Mouse (Mus musculus) c-Kit-positive CD71-positive TER-119-positive erythroid progenitor cells, embryonic 14.5 days (primary cell): ENCODE measurements around the gene Pcbd2.
"Not testable (repeated sequence)": the region's sequence is repeated elsewhere in the genome, so short reads cannot be mapped to it uniquely, and the experiment has no call there.

Source experiments
- DNase-seq: peaks from one replicate; pipeline ENCODE4 v3.0.0-alpha.2; 2013; ENCODE audit warnings: low spot score

The Pcbd2 gene

GRCm38 (mm10) chr13:55727120-55727838 is at the start of gene Pcbd2:
Gene Pcbd2 (plus strand): TSS chr13:55727368.
- peak; percentile 77 for DNase-seq

- DNase-seq, result no peak
Observed at GRCm38 (mm10) chr13:55682201-55682600, 45.0 kb upstream of the Pcbd2 start.

GRCm38 (mm10) chr13:55683581-55683980 is 43.6 kb upstream of the Pcbd2 start:
- DNase-seq, result no peak

- DNase-seq, result no peak
Observed at GRCm38 (mm10) chr13:55686107-55686633, 41.0 kb upstream of the Pcbd2 start.

GRCm38 (mm10) chr13:55687927-55688602 is 39.1 kb upstream of the Pcbd2 start:
- DNase-seq, result no peak

GRCm38 (mm10) chr13:55692535-55693242 is 34.5 kb upstream of the Pcbd2 start, which contains the start of gene B230219D22Rik:
Gene B230219D22Rik (plus strand): TSS chr13:55693124.
- DNase-seq, result peak; percentile 88

GRCm38 (mm10) chr13:55693243-55693721 is 33.9 kb upstream of the Pcbd2 start:
- no peak for DNase-seq

GRCm38 (mm10) chr13:55694110-55694509 is 33.1 kb upstream of the Pcbd2 start:
- DNase-seq, result no peak

GRCm38 (mm10) chr13:55695989-55696388 is 31.2 kb upstream of the Pcbd2 start:
- not testable (repeated sequence) for DNase-seq

GRCm38 (mm10) chr13:55704301-55704700 is 22.9 kb upstream of the Pcbd2 start:
- no peak for DNase-seq

- no peak for DNase-seq
Observed at GRCm38 (mm10) chr13:55712846-55713245, 14.3 kb upstream of the Pcbd2 start.

GRCm38 (mm10) chr13:55714501-55715166 is 12.5 kb upstream of the Pcbd2 start, which contains the start of gene Txndc15:
Gene Txndc15 (plus strand): TSS chr13:55714650.
- peak; percentile 77 for DNase-seq

- no peak for DNase-seq
Observed at GRCm38 (mm10) chr13:55715167-55715512, 12.0 kb upstream of the Pcbd2 start.

GRCm38 (mm10) chr13:55715908-55716510 is 11.2 kb upstream of the Pcbd2 start:
- DNase-seq, result no peak

GRCm38 (mm10) chr13:55721516-55721915 is 5.7 kb upstream of the Pcbd2 start:
- DNase-seq, result no peak

- DNase-seq, result no peak
Observed at GRCm38 (mm10) chr13:55721995-55722394, 5.2 kb upstream of the Pcbd2 start.

GRCm38 (mm10) chr13:55726598-55727119 is 509 bp upstream of the Pcbd2 start:
- DNase-seq, result peak; percentile 15

- DNase-seq, result peak; percentile 75
Observed at GRCm38 (mm10) chr13:55727839-55728238, 671 bp downstream of the Pcbd2 start.

- DNase-seq, result no peak
Observed at GRCm38 (mm10) chr13:55730716-55731115, 3.5 kb downstream of the Pcbd2 start.

GRCm38 (mm10) chr13:55732121-55732520 is 5.0 kb downstream of the Pcbd2 start:
- DNase-seq, result peak; percentile 33
